8 mouse cellular contexts compared by ENCODE assay signal in the genomic region with DNA sequence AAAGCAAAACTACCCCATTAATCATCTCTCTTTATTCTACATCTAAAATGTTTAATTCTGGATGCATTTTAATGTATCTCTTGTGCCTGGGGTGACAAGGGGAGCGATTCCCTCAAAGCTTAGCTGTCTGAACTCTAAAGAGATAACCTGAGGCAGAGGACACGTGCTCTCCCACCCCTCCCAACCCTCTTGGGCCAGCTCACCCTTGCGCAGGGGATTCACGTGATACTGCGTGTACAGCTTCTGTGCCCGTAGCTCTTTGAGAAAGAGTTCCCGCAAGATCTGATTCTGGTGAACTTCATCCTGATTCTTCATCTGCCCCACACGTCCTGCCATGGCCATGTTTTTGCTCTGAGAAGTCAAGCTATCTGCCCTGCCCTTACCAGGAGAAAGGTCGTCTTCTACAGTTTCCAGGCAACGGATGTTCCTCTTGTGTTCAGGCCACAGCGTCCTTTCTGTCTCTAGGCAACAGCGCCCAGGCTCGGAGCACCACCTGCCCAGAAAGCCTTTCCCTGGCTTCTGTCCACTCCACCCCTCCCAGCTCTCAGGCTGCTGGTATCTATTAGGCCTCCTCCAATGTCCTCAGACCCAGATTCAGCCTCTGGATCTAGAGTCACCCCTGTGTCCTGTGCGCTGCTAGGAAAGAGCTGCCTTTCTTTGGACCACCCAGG. TPM values are rescaled to one million over a fixed set of nuclear protein-coding genes. Genes with fewer than 3 reads are reported as not detected.
DNase-seq lines count a peak whose midpoint lies in the region; ATAC-seq and TF ChIP-seq lines count a peak whose summit lies in the region.

A gene (minus strand): TSS at position 403 of the 671 bp plus-strand sequence.

- 29% methylated on average over 14 of the region's 14 CpGs for WGBS in forebrain, postnatal 0 days

- no peak for ATAC-seq in megakaryocyte, adult 5-6 weeks (ENCODE audit: poor library complexity, severe bottlenecking)
- ATAC-seq in forebrain, postnatal 0 days, result peak; percentile 77
- no peak for ATAC-seq in granulocyte monocyte progenitor cell, adult 5-6 weeks (replicated peaks; ENCODE audit: poor library complexity, severe bottlenecking)

- no peaks in the 10 kb centered on the region for H3K36me3 ChIP-seq in megakaryocyte, embryonic 14.5 days (replicated peaks; ENCODE audit: low read length)
- H3K36me3 ChIP-seq in forebrain, postnatal 0 days (ENCODE audit: insufficient read depth), result no peaks in the 10 kb centered on the region

- peak within 1 kb of the TSS; percentile 11; the same call in 1 of the 2 replicates for H3K4me2 ChIP-seq in forebrain, postnatal 0 days (ENCODE audit: low read depth)

- no peak within 1 kb of the TSS for H3K27ac ChIP-seq in forebrain, postnatal 0 days (ENCODE audit: low read depth, low read length)

- H3K4me1 ChIP-seq in megakaryocyte, embryonic 14.5 days, result peaks cover 26% of the 10 kb centered on the region
- H3K4me1 ChIP-seq in forebrain, postnatal 0 days (ENCODE audit: insufficient read depth), result no peaks in the 10 kb centered on the region

- peak; percentile 10 for DNase-seq in cerebellum, adult 9-11 months
- DNase-seq in forebrain, postnatal 0 days, result peak; percentile 58
- peak; percentile 22 to 63 for DNase-seq in layer of hippocampus, adult 18-20 months (ENCODE audit: low spot score in 2 of 2)
- peak; percentile 35 for DNase-seq in ovary, postnatal 36 days (ENCODE audit: low spot score)
- no peak for DNase-seq in spleen, postnatal 36 days (ENCODE audit: low spot score in 2 of 2)

- no peaks in the 10 kb centered on the region for H3K9me3 ChIP-seq in megakaryocyte, embryonic 14.5 days
- H3K9me3 ChIP-seq in forebrain, postnatal 0 days (ENCODE audit: low read length), result no peaks in the 10 kb centered on the region

- H3K9ac ChIP-seq in forebrain, postnatal 0 days, result no peak within 1 kb of the TSS

- H3K4me3 ChIP-seq in megakaryocyte, embryonic 14.5 days (replicated peaks), result peak within 1 kb of the TSS; percentile 29
- H3K4me3 ChIP-seq in forebrain, postnatal 0 days (ENCODE audit: low read depth, low read length), result no peak within 1 kb of the TSS

- TF ChIP-seq CTCF in forebrain, postnatal 0 days (IDR thresholded peaks at IDR 0.05; ENCODE audit: low read depth), result no peak

- H3K27me3 ChIP-seq in megakaryocyte, embryonic 14.5 days (replicated peaks), result peaks cover 22% of the 10 kb centered on the region
- H3K27me3 ChIP-seq in forebrain, postnatal 0 days (ENCODE audit: insufficient read depth, low read length), result no peaks in the 10 kb centered on the region

RNA-seq across cellular contexts. Expression of the gene that starts here (rescaled TPM):
- polyA plus RNA-seq in megakaryocyte, embryonic 14.5 days (2012; ENCODE audit: insufficient read depth, low replicate concordance), result not detected in 2 replicates
- total RNA-seq in megakaryocyte, adult 5-6 weeks (2015), result not detected in 2 replicates
- total RNA-seq in megakaryocyte, adult 5-6 weeks (2017), result not detected in 2 replicates
- total RNA-seq in forebrain, postnatal 0 days (2014; rRNA removed), result 8.0 and 8.6 TPM in 2 replicates
- 8.6 and 12.0 TPM in 2 replicates for polyA plus RNA-seq in forebrain, postnatal 0 days (2015; fragmentation: Nextera tagmentation; extraction: Ambion mirVana)
- total RNA-seq in layer of hippocampus, adult 18-20 months (2021), result 1 to 10 TPM; 8.4 to 8.6 TPM
- not detected in 2 replicates for total RNA-seq in granulocyte monocyte progenitor cell, adult 5-6 weeks (2014; fragmentation: Nextera tagmentation)
- not detected in 2 replicates for total RNA-seq in granulocyte monocyte progenitor cell, adult 5-6 weeks (2017)

Comparison
In these comparisons a context has a peak if more than half of its experiments do, and no peak if none do; other contexts are left out.
1. DNase-seq: peak in cerebellum, adult 9-11 months (single experiment), forebrain, postnatal 0 days (single experiment), layer of hippocampus, adult 18-20 months (2 of 2) and ovary, postnatal 36 days (single experiment); none in spleen, postnatal 36 days (0 of 2).